Mouse (Mus musculus) intestine, embryonic 14.5 days (tissue): ENCODE data around the gene Pdik1l. TPM values are rescaled to one million over a fixed set of nuclear protein-coding genes. Genes with fewer than 3 reads are reported as not detected.

Source experiments
- ATAC-seq: fragments of 200-750 bp; cut with Nextera tagmentation; replicated peaks from 2 replicates; pipeline ENCODE4 v1.8.0; 2017; ENCODE audit warnings: low read depth, moderate number of reproducible peaks, moderate TSS enrichment, moderate library complexity; ENCODE audit not compliant: low FRiP score, low TSS enrichment
- DNase-seq: peaks from one replicate; pipeline ENCODE4 v3.0.0-alpha.2; 2018; ENCODE audit warnings: low spot score
- H3K27ac ChIP-seq: fragments of 300-500 bp; sonication (generic); 2 replicates; pipeline ENCODE4 v1.5.1; 2014; ENCODE audit warnings: low read depth, mild to moderate bottlenecking, control low read depth
- H3K27me3 ChIP-seq: fragments of 300-500 bp; sonication (generic); replicated peaks from 2 replicates; pipeline ENCODE4 v1.6.1; 2014; ENCODE audit warnings: low read length, control low read depth; ENCODE audit not compliant: control insufficient read depth, insufficient read depth
- H3K36me3 ChIP-seq: fragments of 300-500 bp; sonication (generic); 2 replicates; pipeline ENCODE4 v1.6.1; 2014; ENCODE audit warnings: low read length, control low read depth; ENCODE audit not compliant: control insufficient read depth, insufficient read depth
- H3K4me1 ChIP-seq: fragments of 300-500 bp; sonication (generic); replicated peaks from 2 replicates; pipeline ENCODE4 v1.6.1; 2014; ENCODE audit warnings: low read length, control low read depth, mixed read lengths; ENCODE audit not compliant: control insufficient read depth, insufficient read depth
- H3K4me2 ChIP-seq: fragments of 300-500 bp; sonication (generic); 2 replicates; pipeline ENCODE4 v1.6.1; 2014; ENCODE audit warnings: low read length
- H3K4me3 ChIP-seq: fragments of 300-500 bp; sonication (generic); 2 replicates; pipeline ENCODE4 v1.5.1; 2014; ENCODE audit warnings: low read depth, low read length, control low read depth, mixed read lengths
- H3K9ac ChIP-seq: fragments of 300-500 bp; sonication (generic); 2 replicates; pipeline ENCODE4 v1.6.1; 2014; ENCODE audit warnings: mild to moderate bottlenecking, low read length
- H3K9me3 ChIP-seq: fragments of 300-500 bp; sonication (generic); 2 replicates; pipeline ENCODE4 v1.6.1; 2016; ENCODE audit warnings: low read length, control low read depth; ENCODE audit not compliant: control insufficient read depth
- WGBS: fragments of 180-500 bp; shearing (Covaris S2); extraction: QIAGEN DNeasy Blood & Tissue Kit; methylation state at CpG from one replicate; pipeline ENCODE4 v1.1.7; 2014; 5-methylcytosine and 5-hydroxymethylcytosine counted together
- polyA plus RNA-seq: library from polyadenylated mRNA; unstranded; fragments of >200 nt; fragmentation: Nextera tagmentation; extraction: Ambion mirVana; gene quantifications from 2 replicates; pipeline ENCODE4 v1.2.1, GENCODE M21; 2014

Gene Pdik1l
- polyA plus RNA-seq, 1 experiment from 2014 or later, result 18.4 TPM

- H3K27ac ChIP-seq, result no peak overlapping the region
- no peak for ATAC-seq
- no peaks in the 10 kb centered on the region for H3K9me3 ChIP-seq
- peak overlapping the region; percentile 94 for H3K4me2 ChIP-seq
- peak overlapping the region; percentile 37 for H3K4me3 ChIP-seq
- WGBS, result 1% methylated on average over 72 of the region's 91 CpGs
- H3K9ac ChIP-seq, result peak overlapping the region; percentile 49
- peaks cover 44% of the 10 kb centered on the region for H3K4me1 ChIP-seq
- peaks cover 62% of the 10 kb centered on the region for H3K27me3 ChIP-seq
- H3K36me3 ChIP-seq, result no peaks in the 10 kb centered on the region
- DNase-seq, result peak; percentile 83
Measured at GRCm38 (mm10) chr4:134251241-134252130, 36.2 kb downstream of the Pdik1l start.

GRCm38 (mm10) chr4:134250930-134251240, 36.8 kb downstream of the Pdik1l start:
- Histone ChIP-seq H3K36me3 (no peaks in the 10 kb centered on the region), H3K4me3 (peak overlapping the region; percentile 37), H3K4me2 (peak overlapping the region; percentile 94), H3K9me3 (no peaks in the 10 kb centered on the region), H3K27ac (no peak overlapping the region), H3K27me3 (peaks cover 68% of the 10 kb centered on the region), H3K9ac (peak overlapping the region; percentile 49), H3K4me1 (peaks cover 38% of the 10 kb centered on the region)
- ATAC-seq (no peak), DNase-seq (no peak)
- 22% methylated on average over 10 of the region's 10 CpGs for WGBS

- ATAC-seq (no peak), DNase-seq (no peak)
- Histone ChIP-seq H3K9me3 (no peaks in the 10 kb centered on the region), H3K9ac (no peak overlapping the region), H3K4me1 (peaks cover 37% of the 10 kb centered on the region), H3K4me2 (peak overlapping the region; percentile 46), H3K27me3 (peaks cover 68% of the 10 kb centered on the region), H3K36me3 (no peaks in the 10 kb centered on the region), H3K4me3 (peak overlapping the region; percentile 6), H3K27ac (no peak overlapping the region)
- WGBS, result 22% methylated on average over 27 of the region's 27 CpGs
Measured at GRCm38 (mm10) chr4:134250116-134250929, 37.4 kb downstream of the Pdik1l start.

GRCm38 (mm10) chr4:134249651-134250050, 38.0 kb downstream of the Pdik1l start:
- WGBS, result 1% methylated on average over 30 of the region's 30 CpGs
- Histone ChIP-seq H3K36me3 (no peaks in the 10 kb centered on the region), H3K9me3 (no peaks in the 10 kb centered on the region), H3K9ac (no peak overlapping the region), H3K27ac (no peak overlapping the region), H3K4me2 (peak overlapping the region; percentile 46), H3K27me3 (peaks cover 68% of the 10 kb centered on the region), H3K4me3 (peak overlapping the region; percentile 6), H3K4me1 (peaks cover 39% of the 10 kb centered on the region)
- DNase-seq, result peak; percentile 92
- ATAC-seq, result peak; percentile 51; the same call in 1 of the 2 replicates

GRCm38 (mm10) chr4:134246719-134247258, 40.9 kb downstream of the Pdik1l start, which contains the start of gene Gm30191:
Gm30191 (plus strand) TSS chr4:134246935.
- H3K4me1 ChIP-seq, result peaks cover 21% of the 10 kb centered on the region
- H3K27me3 ChIP-seq, result peaks cover 48% of the 10 kb centered on the region
- peak within 1 kb of the TSS; percentile 90 for H3K4me2 ChIP-seq
- WGBS, result 84% methylated on average over 7 of the region's 7 CpGs
- no peak within 1 kb of the TSS for H3K27ac ChIP-seq
- H3K9me3 ChIP-seq, result no peaks in the 10 kb centered on the region
- H3K36me3 ChIP-seq, result 0 out of 2 replicates have a peak, but pooled peaks cover 8% of the 10 kb centered on the region
- H3K9ac ChIP-seq, result 0 out of 2 replicates have a peak within 1 kb of the TSS, but pooled peaks have one; percentile 30
- peak within 1 kb of the TSS; percentile 86 for H3K4me3 ChIP-seq
- DNase-seq (no peak), ATAC-seq (no peak)

GRCm38 (mm10) chr4:134246256-134246655, 41.4 kb downstream of the Pdik1l start:
- DNase-seq (no peak), ATAC-seq (no peak)
- Histone ChIP-seq H3K36me3 (0 out of 2 replicates have a peak, but pooled peaks cover 8% of the 10 kb centered on the region), H3K4me1 (peaks cover 16% of the 10 kb centered on the region), H3K4me2 (no peak overlapping the region), H3K4me3 (no peak overlapping the region), H3K9me3 (no peaks in the 10 kb centered on the region), H3K9ac (no peak overlapping the region), H3K27me3 (peaks cover 42% of the 10 kb centered on the region), H3K27ac (no peak overlapping the region)
- 45% methylated on average over 4 of the region's 4 CpGs for WGBS

GRCm38 (mm10) chr4:134245148-134245843, 42.4 kb downstream of the Pdik1l start, which contains the start of gene Zfp593:
Zfp593 (minus strand) TSS chr4:134245592.
- Histone ChIP-seq H3K9me3 (no peaks in the 10 kb centered on the region), H3K4me2 (peak within 1 kb of the TSS; percentile 90), H3K36me3 (0 out of 2 replicates have a peak, but pooled peaks cover 8% of the 10 kb centered on the region), H3K9ac (peak within 1 kb of the TSS; percentile 84), H3K27ac (no peak within 1 kb of the TSS), H3K4me1 (peaks cover 8% of the 10 kb centered on the region), H3K4me3 (peak within 1 kb of the TSS; percentile 86), H3K27me3 (peaks cover 33% of the 10 kb centered on the region)
- under 1% methylated on average over 60 of the region's 60 CpGs for WGBS
- peak; percentile 86 for ATAC-seq
- peak; percentile 99 for DNase-seq
